Mouse (Mus musculus) bone marrow macrophage, adult 2 months (primary cell): ENCODE data around the gene Homer3.

Experiments
- CTCF ChIP-seq: IDR thresholded peaks from 2 replicates; pipeline ENCODE4 v1.5.1; 2012; ENCODE audit warnings: low read depth, mild to moderate bottlenecking, low read length, moderate library complexity
- POLR2A ChIP-seq: IDR thresholded peaks from 2 replicates; pipeline ENCODE4 v1.6.1; 2012; ENCODE audit warnings: mild to moderate bottlenecking, low read depth, low read length, borderline replicate concordance

DNA sequence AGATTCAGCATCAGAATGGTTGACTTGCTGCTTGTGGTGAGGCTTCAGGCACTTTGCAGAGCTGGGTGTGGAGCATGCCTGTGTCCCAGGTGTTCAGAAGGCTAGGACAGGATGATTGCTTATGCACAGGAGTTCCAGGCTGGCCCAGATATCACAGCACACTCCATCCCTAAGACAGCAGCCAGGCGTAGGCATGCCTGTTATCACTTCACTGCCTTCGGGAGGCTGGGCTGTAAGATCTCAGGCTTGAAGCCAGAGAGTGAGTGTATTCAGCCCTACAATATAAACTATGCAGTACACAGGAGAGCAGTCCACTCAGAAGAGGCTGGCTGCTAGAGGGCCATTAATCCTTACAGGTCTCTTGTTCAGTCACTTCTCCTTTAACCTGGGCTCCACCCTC, 23.6 kb upstream of the Homer3 start:
- TF ChIP-seq CTCF (no peak), POLR2A (no peak)
